Mouse (Mus musculus) right cerebral cortex, postnatal 36 days (tissue): ENCODE results near the gene Csmd2.

Experiments
- DNase-seq, 2 experiments: peaks; one replicate each; pipeline ENCODE4 v3.0.0; 2022; ENCODE audit warnings: low spot score in 2 of 2, mixed read lengths in 1 of 2

Gene Csmd2

DNA sequence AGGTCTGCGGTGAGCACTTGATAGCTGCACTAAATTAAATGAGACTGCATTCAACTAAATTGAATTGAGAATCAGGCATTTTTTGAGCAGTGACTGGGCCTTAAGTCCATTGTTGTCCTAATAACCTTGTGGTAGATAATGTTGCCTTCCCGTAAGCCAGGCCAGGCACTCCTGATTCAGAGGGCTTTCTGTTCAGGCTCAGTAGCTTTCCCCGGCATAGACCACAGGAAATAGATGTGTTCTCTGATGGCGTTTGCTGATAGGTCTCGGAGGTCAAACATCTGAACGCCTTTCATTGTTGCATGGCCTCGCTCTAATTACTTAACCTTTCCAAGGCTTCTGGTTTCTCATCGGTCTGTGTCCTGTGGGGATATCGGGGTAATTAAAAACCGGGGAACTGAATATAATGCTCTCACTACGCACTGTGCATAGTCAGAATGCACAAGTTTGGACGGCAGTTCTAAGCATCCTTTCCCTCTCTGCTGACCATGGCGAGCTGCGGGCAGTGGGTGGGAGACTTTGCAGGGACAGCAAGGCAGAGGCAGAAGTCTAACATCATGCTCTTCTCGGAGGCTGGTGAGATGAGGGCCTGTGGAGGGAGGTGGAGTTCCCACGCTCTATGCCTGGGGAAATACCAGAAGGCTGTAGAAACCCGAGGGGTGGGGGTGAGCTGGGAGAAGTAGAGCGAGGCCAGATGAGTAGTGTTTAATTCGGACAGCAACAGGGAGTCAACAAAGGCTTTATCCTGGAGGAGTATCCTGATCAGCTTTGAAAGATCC is 253.6 kb downstream of the Csmd2 start:
- peak in 1 of 2 experiments; percentile 23 for DNase-seq

DNA sequence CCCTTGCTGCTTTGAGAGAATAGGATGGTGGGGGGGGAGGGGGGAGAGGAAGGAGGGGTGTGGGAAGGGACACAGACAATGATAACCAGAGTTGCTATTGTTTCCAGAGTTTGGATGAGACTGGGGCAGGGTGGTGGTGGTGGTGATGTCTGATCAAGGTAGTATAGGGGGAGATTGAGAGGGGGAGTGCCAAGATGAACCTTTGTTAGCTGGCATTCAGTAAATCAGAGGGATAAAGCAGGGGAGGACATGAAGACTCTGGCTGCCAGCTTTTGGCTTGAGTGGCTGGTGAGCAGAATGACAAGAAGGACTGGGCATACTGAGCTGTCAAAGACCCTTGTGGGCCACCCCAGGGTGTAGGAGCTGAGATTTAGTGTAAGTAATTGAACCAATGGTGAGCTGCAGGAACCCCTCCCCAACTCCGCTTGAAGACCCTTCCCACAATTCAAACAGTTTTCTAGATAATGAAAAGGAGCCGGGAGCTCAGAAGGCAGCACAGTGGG is 254.2 kb downstream of the Csmd2 start:
- DNase-seq: no peak

DNA sequence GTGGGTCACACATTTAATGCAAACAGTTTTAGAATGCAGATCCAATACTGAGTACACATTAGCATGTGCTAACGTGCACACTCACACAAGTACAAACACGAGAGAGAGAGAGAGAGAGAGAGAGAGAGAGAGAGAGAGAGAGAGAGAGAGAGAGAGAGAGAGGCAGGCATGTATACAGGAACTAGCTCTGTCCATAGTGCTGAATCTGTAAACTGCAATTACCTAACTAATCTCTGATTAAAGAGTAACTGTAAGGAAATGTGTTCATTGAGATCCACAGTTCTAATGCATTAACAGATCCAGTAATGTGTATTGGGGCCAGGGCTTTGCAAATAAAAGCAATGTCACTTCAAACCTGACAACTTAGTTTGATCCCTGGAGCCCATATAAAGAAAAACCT is 257.5 kb downstream of the Csmd2 start:
- DNase-seq: no peak

DNA sequence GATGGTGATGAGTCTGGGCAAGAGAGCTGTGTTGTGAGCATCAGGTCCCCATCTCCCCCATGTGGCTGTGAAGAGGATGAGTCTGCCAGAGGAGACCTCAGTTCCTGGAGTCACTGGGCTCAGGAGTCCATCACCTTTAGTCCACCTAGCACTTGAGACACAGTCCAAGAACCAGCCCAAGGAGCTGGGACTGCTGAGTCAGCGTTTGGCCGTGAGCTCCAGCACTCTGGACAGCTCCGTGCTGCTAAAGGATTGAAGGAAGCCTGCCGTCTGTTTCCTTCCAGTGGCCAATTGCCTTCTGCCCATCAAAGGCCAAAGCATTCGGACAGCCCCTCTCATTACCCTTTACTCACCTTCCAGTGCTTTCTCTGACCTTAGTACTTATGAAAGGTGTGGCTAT is 261.0 kb downstream of the Csmd2 start:
- DNase-seq: no peak

DNA sequence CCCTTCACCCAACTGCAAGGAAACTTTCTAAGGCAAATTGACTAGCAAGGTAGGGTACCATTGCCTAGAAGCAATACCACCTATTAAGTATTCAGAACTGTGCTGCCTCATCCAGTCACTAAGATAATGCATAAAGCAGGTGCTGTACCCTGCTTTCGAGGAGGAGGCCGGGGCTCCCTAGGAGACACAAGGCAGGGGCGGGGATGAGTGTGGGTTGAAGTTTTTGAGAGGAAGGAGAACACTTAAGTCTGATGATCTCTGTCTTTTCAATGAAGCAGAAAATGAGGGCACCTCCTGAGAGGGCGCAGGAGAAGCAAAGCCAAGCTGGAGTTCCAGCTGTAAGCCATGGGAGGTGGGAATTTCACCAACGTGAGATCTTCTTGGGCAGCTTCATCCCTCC is 271.6 kb downstream of the Csmd2 start:
- DNase-seq: peak in 1 of 2 experiments; percentile 25

DNA sequence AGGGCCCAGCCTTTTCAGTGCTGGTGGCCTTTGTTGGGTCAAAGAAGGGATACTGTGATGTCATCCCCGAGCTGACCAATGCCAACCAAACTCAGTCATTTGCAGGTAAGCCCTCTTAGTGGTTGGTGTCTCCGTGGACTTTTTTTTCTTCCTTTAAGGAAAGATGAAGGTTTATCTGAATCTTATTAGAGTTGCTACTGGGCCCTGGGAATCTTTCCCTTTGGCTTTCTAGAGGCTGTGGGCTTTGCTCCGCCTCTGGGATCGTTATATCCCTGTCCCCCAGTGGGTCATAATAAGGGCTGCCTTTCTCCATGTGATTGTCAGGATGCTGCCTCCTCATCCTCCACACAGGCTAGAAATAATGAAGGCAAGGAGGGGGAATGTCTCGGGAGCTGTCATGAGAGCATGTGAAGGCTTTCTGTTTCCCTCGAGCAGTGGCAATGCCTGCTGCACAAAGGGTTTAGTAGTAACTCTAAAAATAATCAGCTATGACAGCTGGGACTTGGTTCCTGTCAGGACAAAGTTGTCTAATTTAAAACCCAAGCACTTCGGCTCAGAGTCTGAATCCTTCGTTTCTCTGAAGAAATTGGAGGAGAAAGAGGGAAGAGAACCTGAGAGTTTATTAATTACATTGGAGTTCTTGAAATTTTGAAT is 273.4 kb downstream of the Csmd2 start, which contains the start of gene Hmgb4:
Gene Hmgb4 (minus strand): TSS at position 51 of the 654 bp plus-strand sequence.
- DNase-seq: peak in 1 of 2 experiments; percentile 45

DNA sequence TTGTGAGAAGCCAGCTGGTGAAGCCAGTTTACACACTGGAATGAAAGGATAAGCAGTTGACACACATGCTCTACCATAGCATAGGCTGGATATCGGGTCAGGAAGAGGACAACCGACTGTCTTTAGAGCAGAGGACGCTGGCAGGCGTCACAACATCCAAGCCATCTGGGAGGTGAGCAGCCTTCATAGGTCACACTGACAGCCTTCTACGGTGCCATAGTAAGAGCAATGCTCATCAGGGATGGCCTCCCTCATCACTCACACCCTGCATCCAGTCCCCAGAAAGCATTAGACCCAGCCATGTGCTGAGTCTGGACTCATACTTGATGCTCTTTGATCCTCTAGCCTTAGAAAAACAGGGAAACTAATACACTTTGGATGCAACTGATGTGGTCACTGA is 276.8 kb downstream of the Csmd2 start:
- no peak for DNase-seq

DNA sequence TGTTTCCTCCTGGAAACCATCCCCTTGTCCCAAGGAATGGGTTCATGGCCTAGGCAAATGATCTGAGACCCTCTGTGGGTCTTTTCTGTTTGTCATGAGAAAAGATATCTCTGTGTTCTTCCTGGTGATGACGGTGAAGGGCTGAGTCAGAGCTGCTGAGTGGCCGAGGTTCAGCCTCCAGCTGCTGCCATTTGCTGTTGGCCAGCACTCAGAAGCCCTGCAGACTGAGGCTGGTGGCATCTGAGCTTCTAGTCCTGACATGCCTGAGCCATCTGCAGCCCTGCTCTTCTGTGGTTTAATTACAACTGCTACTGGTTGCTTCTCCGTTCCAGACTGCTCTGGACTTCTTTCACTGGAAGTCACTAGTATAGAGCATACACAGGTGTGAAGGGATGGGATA is 277.7 kb downstream of the Csmd2 start:
- DNase-seq: no peak

DNA sequence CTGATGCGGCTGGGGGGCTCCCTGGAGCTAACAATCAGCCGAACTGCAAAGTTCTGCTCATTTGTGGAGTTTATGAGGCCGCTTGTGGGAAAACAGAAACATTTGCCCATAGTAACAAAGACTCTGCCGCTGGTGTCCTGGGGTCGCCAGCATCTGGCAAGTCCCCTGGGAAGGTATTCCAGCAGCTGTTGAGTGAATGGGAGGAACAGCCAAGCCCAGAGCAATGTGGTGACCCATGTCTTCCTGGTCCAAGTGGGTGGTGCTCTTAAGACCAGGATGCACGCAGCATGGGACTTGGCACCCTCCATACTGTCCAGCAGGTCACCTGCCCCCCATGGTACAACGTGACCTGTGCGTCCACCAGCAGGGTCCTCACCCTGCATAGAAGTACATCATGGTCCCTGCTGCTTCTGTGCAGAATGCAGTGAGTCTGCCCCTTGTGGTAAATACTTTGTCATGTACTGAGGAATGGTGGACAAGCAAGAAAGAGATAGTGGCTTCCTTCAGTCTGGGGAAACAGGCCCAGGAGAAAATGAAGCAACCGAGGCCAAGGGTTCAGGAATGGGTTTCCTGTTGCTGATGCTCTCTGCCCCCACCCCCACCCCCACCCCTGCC is 281.7 kb downstream of the Csmd2 start:
- DNase-seq: no peak

DNA sequence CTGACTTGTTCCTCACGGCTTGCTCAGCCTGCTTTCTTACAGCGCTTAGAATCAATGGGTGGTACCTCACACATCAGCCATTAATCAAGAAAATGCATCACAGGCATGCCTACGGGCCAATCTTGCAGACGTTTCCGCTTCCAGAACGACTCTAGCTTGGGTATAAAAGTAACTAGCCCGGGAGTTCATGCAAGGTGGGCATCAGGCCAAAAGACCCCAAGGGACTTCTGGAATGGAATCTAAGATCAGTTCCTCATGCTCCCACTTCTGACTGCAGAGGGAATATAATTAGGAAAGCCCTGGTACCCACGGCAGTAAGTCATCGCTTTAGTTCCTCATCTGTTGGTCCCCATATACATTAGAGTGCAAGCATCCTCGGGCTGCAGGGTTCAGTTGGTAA is 282.5 kb downstream of the Csmd2 start:
- no peak for DNase-seq

DNA sequence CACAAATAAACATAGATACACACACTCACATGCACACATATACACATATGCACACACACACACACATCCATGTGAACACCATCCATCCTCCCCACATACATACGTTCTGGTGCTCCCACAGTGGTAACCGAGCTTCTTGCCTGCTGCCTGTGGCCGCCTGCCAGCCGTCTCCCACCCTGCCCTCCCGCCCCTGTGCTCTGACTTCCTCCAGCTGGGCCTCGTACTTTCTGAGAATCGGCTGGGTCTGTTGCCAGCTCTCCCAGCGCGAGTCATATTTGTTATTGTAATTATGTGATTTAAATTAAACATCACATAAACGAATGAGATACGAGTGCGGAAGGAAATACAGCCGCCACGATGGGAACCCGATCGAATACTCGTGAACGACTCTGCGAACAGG is 283.3 kb downstream of the Csmd2 start:
- DNase-seq: no peak

DNA sequence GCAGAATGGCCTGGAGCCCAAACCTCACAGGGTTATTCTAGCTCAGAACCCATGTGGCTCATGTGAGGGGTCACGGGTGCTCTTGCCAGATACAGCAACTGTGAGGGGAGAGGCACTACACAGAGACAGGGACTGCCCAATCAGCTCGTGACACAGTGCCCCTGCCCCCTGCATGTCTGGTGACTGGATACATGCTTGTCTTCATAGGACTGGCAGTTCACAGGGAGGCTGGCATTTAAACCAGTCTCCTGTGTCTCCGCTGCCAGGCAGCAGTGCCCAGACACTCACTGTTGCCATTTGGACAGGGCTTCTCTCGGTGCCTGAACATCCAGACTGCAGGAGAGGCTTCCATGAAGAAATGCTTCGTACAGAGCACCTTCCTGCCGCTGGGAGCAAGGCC is 284.8 kb downstream of the Csmd2 start:
- DNase-seq: no peak

DNA sequence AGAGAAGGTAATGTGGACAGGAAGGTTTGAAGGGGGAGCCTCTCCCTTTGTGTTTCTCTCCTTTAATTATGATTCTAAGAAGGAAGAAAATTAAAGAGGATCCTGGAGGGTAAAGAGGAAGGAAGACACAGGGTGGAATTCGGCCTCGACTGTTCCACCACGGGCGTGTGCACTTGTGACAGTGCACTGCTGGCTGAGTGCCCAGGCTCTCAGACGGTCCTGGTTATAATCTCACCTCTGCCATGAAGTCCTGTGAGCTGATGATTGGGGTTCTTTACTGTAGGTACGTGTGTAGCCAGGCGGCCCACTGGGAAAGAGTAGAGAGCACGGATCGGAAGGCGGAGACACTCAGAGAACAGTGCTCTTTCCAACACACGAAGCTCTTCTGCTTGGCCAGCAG is 285.5 kb downstream of the Csmd2 start:
- no peak for DNase-seq

DNA sequence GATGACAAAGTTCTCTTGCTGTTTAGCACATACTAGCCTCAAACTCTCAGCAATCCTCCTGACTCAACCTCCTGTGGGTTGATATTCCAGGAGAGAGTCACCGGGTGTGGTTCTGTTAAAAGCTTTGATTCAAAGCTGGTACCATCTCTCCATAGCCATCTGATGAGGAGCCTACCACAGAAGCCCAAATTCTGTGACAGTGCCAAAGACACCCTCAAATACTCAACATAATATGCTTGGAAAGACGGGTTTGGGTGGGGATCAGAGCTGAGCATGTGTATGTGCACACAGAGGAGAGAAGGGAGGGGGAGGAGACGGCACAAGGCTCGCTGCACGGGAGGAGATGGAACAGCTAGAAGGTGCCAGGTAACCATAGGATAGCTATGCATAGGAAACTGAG is 287.5 kb downstream of the Csmd2 start:
- no peak for DNase-seq

DNA sequence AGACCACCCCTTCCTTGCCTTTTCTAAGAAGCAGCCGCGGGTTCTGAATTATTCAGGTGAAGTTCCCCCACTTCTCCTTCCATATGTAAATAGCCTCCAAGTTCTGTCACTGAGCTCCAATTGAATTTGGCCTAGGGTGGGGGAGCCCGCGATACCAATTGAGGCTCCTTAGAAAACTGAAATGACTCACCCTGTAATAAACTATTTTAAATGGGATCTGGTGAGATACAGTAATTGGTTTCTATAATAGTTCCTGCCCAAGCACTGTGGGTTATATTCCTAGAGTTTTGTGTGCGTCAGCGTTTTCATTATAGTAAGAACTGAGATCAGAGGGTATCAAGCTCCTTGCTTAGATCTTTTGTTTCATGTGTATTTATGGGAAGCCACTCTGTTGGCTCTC is 287.9 kb downstream of the Csmd2 start:
- DNase-seq: no peak

DNA sequence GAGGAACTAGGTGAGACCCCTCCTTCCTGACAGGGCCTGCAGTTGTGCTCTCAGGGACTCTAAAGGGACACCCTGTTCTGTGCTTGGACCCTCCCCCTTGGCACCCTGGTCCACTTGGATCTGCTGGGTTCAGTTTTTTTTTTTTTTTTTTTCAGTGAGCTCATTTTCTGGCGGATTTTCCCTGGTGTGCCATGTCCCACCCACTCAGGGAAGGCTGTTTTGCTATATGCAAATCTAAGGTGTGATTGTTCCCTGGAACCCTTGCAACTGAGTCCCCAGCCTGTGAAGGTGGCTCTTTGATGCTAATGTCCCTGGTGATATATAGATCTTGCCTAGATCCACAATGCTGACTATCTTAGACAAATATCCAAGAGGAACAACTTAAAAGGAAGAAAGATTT is 297.4 kb downstream of the Csmd2 start:
- DNase-seq: peak in 1 of 2 experiments; percentile 24

DNA sequence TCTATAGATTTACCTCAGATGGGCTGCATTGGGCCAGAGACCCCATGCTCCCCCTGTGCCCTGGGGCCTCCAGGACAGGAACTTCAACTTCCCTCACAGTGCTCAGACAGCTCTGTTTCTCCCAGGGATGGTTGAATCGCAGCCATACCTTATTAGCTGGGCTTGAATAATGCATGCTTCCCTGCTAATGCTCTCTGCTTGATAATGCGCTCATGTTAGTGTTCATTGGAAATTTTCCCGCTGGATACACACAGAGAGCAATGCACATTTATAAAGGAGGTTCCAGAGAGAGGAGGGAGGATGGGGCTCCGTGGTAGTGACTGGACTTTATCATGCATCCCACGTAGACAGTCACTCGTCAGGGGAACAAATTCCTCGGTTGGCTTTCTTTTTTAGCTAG is 300.4 kb downstream of the Csmd2 start:
- DNase-seq: no peak

DNA sequence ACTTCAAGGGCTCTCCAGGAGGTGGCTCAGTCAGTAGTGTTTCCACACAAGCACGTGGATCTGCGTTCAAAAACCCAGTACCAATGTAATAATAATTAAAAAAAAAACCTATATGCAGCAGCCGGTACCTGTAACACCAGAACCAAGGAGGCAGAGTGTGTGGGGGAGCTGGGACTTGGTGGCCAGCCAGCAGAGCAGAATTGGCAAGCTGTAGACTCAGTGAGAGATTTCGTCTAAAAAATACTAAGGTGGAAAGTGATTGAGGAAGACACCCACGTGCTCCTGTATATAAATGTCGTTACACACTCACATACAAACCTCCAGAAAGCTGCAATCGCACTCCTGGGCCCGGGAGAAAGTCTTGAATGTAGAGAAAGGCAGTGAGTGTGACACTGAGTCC is 316.4 kb downstream of the Csmd2 start:
- peak; percentile 72 to 79 for DNase-seq

DNA sequence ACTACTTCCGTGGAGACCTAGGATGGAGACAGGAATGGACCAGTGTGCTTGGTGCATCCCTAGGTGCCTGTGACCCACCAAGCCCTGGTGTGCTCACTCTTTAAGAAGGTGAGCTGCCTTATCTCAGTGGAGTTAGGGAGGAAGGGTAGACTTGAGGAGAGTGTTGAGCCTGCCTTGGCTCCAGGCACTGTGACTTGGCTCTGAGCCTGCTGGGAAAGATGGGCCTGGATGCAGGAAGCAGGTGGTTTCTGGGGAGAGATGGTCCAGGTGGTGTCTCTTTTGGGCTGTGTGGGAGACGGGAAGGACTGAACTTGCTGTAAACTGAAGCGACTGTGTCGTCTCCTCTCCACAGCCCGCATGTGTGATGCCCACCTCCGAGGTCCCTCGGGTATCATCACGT is 318.4 kb downstream of the Csmd2 start:
- no peak for DNase-seq

DNA sequence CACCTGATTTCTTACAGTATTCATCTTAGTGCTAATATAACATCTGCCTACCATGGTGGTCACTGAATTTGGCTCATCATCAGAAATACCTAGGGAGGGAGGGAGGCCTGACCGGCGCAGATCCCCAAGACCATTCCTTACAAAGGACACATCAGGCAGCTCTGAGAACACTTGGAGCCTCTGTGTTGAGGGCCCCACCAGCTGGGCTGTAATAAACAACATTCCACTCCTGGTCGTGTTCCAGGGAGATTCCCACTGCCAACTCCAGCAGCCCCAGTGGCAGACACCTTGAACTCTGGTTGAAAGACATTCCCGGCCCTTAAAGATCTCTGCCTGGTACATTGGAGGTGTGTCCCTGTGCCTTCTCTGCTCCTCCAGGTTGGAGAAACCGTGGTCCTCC is 327.7 kb downstream of the Csmd2 start:
- no peak for DNase-seq

DNA sequence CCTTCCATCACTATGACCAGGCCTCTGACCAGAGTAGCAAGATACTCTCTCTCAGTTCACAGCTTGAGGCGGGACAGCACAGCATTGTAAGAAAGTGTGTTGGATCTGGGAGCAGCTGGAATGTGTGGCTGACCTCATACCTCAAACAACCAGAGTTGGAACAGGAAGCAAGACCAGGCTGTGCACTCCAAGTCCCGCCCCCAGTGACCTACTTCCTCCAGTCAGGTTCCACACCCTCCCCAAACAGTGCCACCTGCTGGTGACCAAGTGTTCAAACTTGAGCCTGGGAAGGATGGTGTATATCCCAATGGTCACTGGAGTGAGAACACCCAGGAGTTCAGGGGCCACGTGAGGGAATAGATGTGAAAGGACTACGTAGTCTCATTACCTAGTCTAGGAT is 330.3 kb downstream of the Csmd2 start:
- no peak for DNase-seq

DNA sequence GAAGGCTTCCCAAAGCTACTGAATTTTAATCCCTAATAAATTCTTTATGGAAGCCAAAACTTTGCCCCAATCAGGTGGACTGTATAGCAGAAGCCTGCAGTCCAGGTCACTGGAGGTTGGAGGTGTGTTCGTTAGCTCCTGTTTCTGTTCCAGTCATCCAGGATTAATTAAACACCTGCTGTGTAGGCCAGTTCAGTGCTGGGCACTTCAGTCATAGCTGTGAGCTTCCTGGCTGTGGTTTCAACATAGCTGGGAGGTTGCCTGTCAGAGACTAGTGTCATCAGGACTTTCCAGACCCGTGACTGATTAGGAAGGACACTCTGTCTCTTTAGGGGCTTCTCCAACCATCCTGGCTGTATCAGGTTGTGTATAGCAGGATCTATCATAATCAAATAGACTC is 337.9 kb downstream of the Csmd2 start:
- DNase-seq: no peak

DNA sequence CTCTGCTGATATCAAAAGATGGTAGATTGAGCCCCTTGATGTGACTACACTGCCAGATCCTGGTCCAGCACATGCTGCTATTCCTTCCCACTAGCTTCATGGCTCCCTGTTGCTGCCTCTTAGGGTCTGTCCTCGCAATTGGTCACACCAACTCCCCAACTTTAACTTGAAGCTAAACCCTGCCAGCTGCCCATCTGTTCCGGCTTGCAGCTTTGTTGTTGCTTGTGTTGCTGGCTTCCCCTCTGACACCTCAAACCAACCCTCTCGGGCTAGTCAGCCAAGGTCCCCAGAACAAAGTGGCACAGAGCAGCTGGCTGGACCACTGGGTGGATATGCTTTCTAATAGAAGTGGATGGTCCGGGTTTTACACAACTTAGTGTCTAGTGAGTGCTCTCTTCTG is 339.1 kb downstream of the Csmd2 start:
- DNase-seq: no peak
